Mouse (Mus musculus) hindbrain, embryonic 14.5 days (tissue): ENCODE results near the gene Dock3. TPM values are rescaled to one million over a fixed set of nuclear protein-coding genes. Genes with fewer than 3 reads are reported as not detected.

Source experiments
- ATAC-seq: fragments of 200-750 bp; cut with Nextera tagmentation; 2 replicates; pipeline ENCODE4 v1.8.0; 2017; ENCODE audit warnings: moderate number of reproducible peaks, mild to moderate bottlenecking, moderate TSS enrichment, moderate library complexity; ENCODE audit not compliant: low FRiP score
- DNase-seq: peaks from one replicate; pipeline ENCODE4 v3.0.0-alpha.2; 2015; ENCODE audit warnings: low spot score
- H3K27ac ChIP-seq: fragments of 300-500 bp; sonication (generic); 2 replicates; pipeline ENCODE4 v1.5.1; 2014; ENCODE audit warnings: mild to moderate bottlenecking, moderate library complexity
- H3K27me3 ChIP-seq: fragments of 300-500 bp; sonication (generic); 2 replicates; pipeline ENCODE4 v1.6.1; 2014; ENCODE audit warnings: mild to moderate bottlenecking, low read length, mixed read lengths; ENCODE audit not compliant: control insufficient read depth, insufficient read depth
- H3K36me3 ChIP-seq: fragments of 300-500 bp; sonication (generic); replicated peaks from 2 replicates; pipeline ENCODE4 v1.6.1; 2014; ENCODE audit not compliant: control insufficient read depth, insufficient read depth
- H3K4me1 ChIP-seq: fragments of 300-500 bp; sonication (generic); replicated peaks from 2 replicates; pipeline ENCODE4 v1.6.1; 2014; ENCODE audit warnings: antibody characterized with exemption, low read length, mixed read lengths; ENCODE audit not compliant: control insufficient read depth, insufficient read depth
- H3K4me2 ChIP-seq: fragments of 300-500 bp; sonication (generic); replicated peaks from 2 replicates; pipeline ENCODE4 v1.6.1; 2014; ENCODE audit warnings: mild to moderate bottlenecking, moderate library complexity
- H3K4me3 ChIP-seq: fragments of 300-500 bp; sonication (generic); replicated peaks from 2 replicates; pipeline ENCODE4 v1.5.1; 2014; ENCODE audit warnings: mild to moderate bottlenecking, low read length
- H3K9ac ChIP-seq: fragments of 300-500 bp; sonication (generic); 2 replicates; pipeline ENCODE4 v1.6.1; 2014
- H3K9me3 ChIP-seq: fragments of 300-500 bp; sonication (generic); 2 replicates; pipeline ENCODE4 v1.6.1; 2016; ENCODE audit warnings: low read length; ENCODE audit not compliant: control insufficient read depth
- WGBS: fragments of 180-500 bp; shearing (Covaris S2); extraction: QIAGEN DNeasy Blood & Tissue Kit; methylation state at CpG from one replicate; pipeline ENCODE4 v1.1.7; 2014; 5-methylcytosine and 5-hydroxymethylcytosine counted together
- microRNA-seq: library from miRNA; unstranded; fragments of <30 nt; microRNA quantifications from one replicate; pipeline ENCODE4, GENCODE M21; 2016
- polyA plus RNA-seq: library from polyadenylated mRNA; unstranded; fragments of >200 nt; fragmentation: Nextera tagmentation; extraction: Ambion mirVana; gene quantifications from 2 replicates; pipeline ENCODE4 v1.2.1, GENCODE M21; 2014

The Dock3 gene
- polyA plus RNA-seq, 1 experiment from 2014 or later: 25.7 TPM

- no peak for ATAC-seq
- Histone ChIP-seq H3K9ac (no peak overlapping the region), H3K4me3 (no peak overlapping the region), H3K4me2 (no peak overlapping the region), H3K27me3 (no peaks in the 10 kb centered on the region), H3K9me3 (no peaks in the 10 kb centered on the region), H3K4me1 (peaks cover 37% of the 10 kb centered on the region), H3K27ac (no peak overlapping the region), H3K36me3 (peaks cover 81% of the 10 kb centered on the region)
- WGBS: 66% methylated on average over 4 of the region's 4 CpGs
- DNase-seq: no peak
These were observed 349.5 kb downstream of the Dock3 start for GRCm38 (mm10) chr9:106882176-106882575.

GRCm38 (mm10) chr9:106881071-106881755, 350.5 kb downstream of the Dock3 start:
- no peak overlapping the region for H3K9ac ChIP-seq
- H3K4me3 ChIP-seq: no peak overlapping the region
- H3K4me2 ChIP-seq: no peak overlapping the region
- H3K4me1 ChIP-seq: peaks cover 37% of the 10 kb centered on the region
- DNase-seq (no peak), ATAC-seq (no peak)
- H3K27ac ChIP-seq: no peak overlapping the region
- H3K36me3 ChIP-seq: peaks cover 89% of the 10 kb centered on the region
- no peaks in the 10 kb centered on the region for H3K9me3 ChIP-seq
- H3K27me3 ChIP-seq: no peaks in the 10 kb centered on the region
- WGBS: 50% methylated on average over 4 of the region's 4 CpGs

- 76% methylated on average over 4 of the region's 4 CpGs for WGBS
- Histone ChIP-seq H3K27me3 (no peaks in the 10 kb centered on the region), H3K4me2 (no peak overlapping the region), H3K4me3 (no peak overlapping the region), H3K36me3 (peaks cover 97% of the 10 kb centered on the region), H3K4me1 (peaks cover 25% of the 10 kb centered on the region), H3K9me3 (no peaks in the 10 kb centered on the region), H3K9ac (no peak overlapping the region), H3K27ac (no peak overlapping the region)
- no peak for ATAC-seq
- no peak for DNase-seq
These were observed 352.2 kb downstream of the Dock3 start for GRCm38 (mm10) chr9:106879471-106879870.

GRCm38 (mm10) chr9:106876666-106877065, 355.0 kb downstream of the Dock3 start:
- no peak for DNase-seq
- 97% methylated on average over 3 of the region's 3 CpGs for WGBS
- H3K36me3 ChIP-seq: peaks cover 87% of the 10 kb centered on the region
- ATAC-seq: no peak
- no peaks in the 10 kb centered on the region for H3K9me3 ChIP-seq
- no peak overlapping the region for H3K4me2 ChIP-seq
- no peak overlapping the region for H3K27ac ChIP-seq
- no peak overlapping the region for H3K9ac ChIP-seq
- no peaks in the 10 kb centered on the region; the same call in 1 of the 2 replicates for H3K4me1 ChIP-seq
- H3K4me3 ChIP-seq: no peak overlapping the region
- H3K27me3 ChIP-seq: no peaks in the 10 kb centered on the region

GRCm38 (mm10) chr9:106874216-106874615, 357.5 kb downstream of the Dock3 start:
- peaks cover 74% of the 10 kb centered on the region for H3K36me3 ChIP-seq

GRCm38 (mm10) chr9:106858036-106858435, 373.7 kb downstream of the Dock3 start:
- no peak for DNase-seq
- H3K36me3 ChIP-seq: peaks cover 88% of the 10 kb centered on the region
- no peak overlapping the region for H3K4me2 ChIP-seq
- H3K9ac ChIP-seq: no peak overlapping the region
- WGBS: 96% methylated on average over 11 of the region's 11 CpGs
- no peaks in the 10 kb centered on the region for H3K27me3 ChIP-seq
- H3K4me1 ChIP-seq: no peaks in the 10 kb centered on the region
- no peak for ATAC-seq
- H3K4me3 ChIP-seq: no peak overlapping the region
- no peak overlapping the region for H3K27ac ChIP-seq
- no peaks in the 10 kb centered on the region for H3K9me3 ChIP-seq

More at GRCm38 (mm10) chr9:106874216-106874615, 357.5 kb downstream of the Dock3 start:
- 84% methylated on average over 5 of the region's 5 CpGs for WGBS
- no peak overlapping the region for H3K4me3 ChIP-seq
- DNase-seq: no peak
- H3K4me1 ChIP-seq: no peaks in the 10 kb centered on the region
- H3K27ac ChIP-seq: no peak overlapping the region
- no peaks in the 10 kb centered on the region for H3K9me3 ChIP-seq
- no peak for ATAC-seq
- no peak overlapping the region for H3K9ac ChIP-seq
- no peak overlapping the region for H3K4me2 ChIP-seq
- H3K27me3 ChIP-seq: no peaks in the 10 kb centered on the region

- peaks cover 92% of the 10 kb centered on the region for H3K36me3 ChIP-seq
- no peak overlapping the region for H3K27ac ChIP-seq
- no peaks in the 10 kb centered on the region for H3K4me1 ChIP-seq
- WGBS: 91% methylated on average over 3 of the region's 3 CpGs
- no peaks in the 10 kb centered on the region for H3K27me3 ChIP-seq
- DNase-seq (no peak), ATAC-seq (no peak)
- no peak overlapping the region for H3K4me3 ChIP-seq
- no peak overlapping the region for H3K4me2 ChIP-seq
- no peak overlapping the region for H3K9ac ChIP-seq
- no peaks in the 10 kb centered on the region for H3K9me3 ChIP-seq
These were observed 375.0 kb downstream of the Dock3 start for GRCm38 (mm10) chr9:106856664-106857063.

Small RNAs within 50 kb of the gene (microRNA-seq; reads per million reads assigned to microRNA genes)
- gene Gm22238: not detected

Other genes starting within 250 kb of the Dock3 start
- 1.9 and 2.3 TPM in 2 replicates for gene Mapkapk3, start 58.0 kb upstream of the Dock3 start, polyA plus RNA-seq
- 6.0 and 6.7 TPM in 2 replicates for gene Cish, start 64.1 kb upstream of the Dock3 start, polyA plus RNA-seq
- gene Hemk1, start 106.4 kb upstream of the Dock3 start, polyA plus RNA-seq: 16.7 and 19.1 TPM in 2 replicates
- 5.4 and 5.6 TPM in 2 replicates for gene 6430571L13Rik, start 108.7 kb upstream of the Dock3 start, polyA plus RNA-seq
- 6.8 and 7.7 TPM in 2 replicates for gene Cacna2d2, start 167.7 kb upstream of the Dock3 start, polyA plus RNA-seq